Mouse (Mus musculus) cerebellum, adult 2 months (tissue): Measurements from ENCODE around the gene Ube2c. TPM values are rescaled to one million over a fixed set of nuclear protein-coding genes. Genes with fewer than 3 reads are reported as not detected.

Source experiments
- DNase-seq, 2 experiments: peaks; one replicate each; pipeline ENCODE4 v3.0.0; 2021
- H3K27ac ChIP-seq: fragments of 200-500 bp; 2 replicates; pipeline ENCODE4 v1.5.1; 2012; ENCODE audit warnings: low read length, control low read depth, inconsistent platforms; ENCODE audit not compliant: insufficient read depth
- H3K27me3 ChIP-seq: fragments of 200-500 bp; 2 replicates; pipeline ENCODE4 v1.6.1; 2012; ENCODE audit warnings: inconsistent platforms, mild to moderate bottlenecking, low read length, moderate library complexity; ENCODE audit not compliant: control insufficient read depth, insufficient read depth
- H3K4me1 ChIP-seq: fragments of 200-500 bp; 2 replicates; pipeline ENCODE4 v1.6.1; 2011; ENCODE audit warnings: low read length; ENCODE audit not compliant: control insufficient read depth, insufficient read depth
- H3K4me3 ChIP-seq: fragments of 200-500 bp; replicated peaks from 2 replicates; pipeline ENCODE3; 2011; ENCODE audit warnings: mild to moderate bottlenecking, low read depth, low read length, control low read depth; ENCODE audit not compliant: insufficient read depth
- CTCF ChIP-seq: fragments of 200-500 bp; IDR thresholded peaks from 2 replicates; pipeline ENCODE4 v1.5.1; 2011; ENCODE audit warnings: low read depth, mild to moderate bottlenecking, control low read depth, low read length, moderate library complexity, borderline replicate concordance; ENCODE audit not compliant: insufficient read depth
- POLR2A ChIP-seq: fragments of 200-500 bp; IDR thresholded peaks from 2 replicates; pipeline ENCODE4 v1.6.1; 2011; ENCODE audit warnings: low read length, control low read depth, borderline replicate concordance; ENCODE audit not compliant: insufficient read depth
- WGBS: fragments of 180-500 bp; shearing (Covaris S2); methylation state at CpG from one replicate; pipeline ENCODE4 v1.1.7; 2018; 5-methylcytosine and 5-hydroxymethylcytosine counted together
- polyA plus RNA-seq: library from polyadenylated mRNA; depleted of rRNA; stranded (reverse); fragments of >200 nt; gene quantifications from 2 replicates; pipeline ENCODE4 v1.2.3, GENCODE M21; 2012; rRNA removed

The Ube2c gene
- polyA plus RNA-seq = 0.55 and 1.0 TPM in 2 replicates

GRCm38 (mm10) chr2:164769258-164770037, at the start of gene Ube2c:
Gene Ube2c (plus strand): TSS chr2:164769898.
- Histone ChIP-seq H3K27ac (no peak within 1 kb of the TSS), H3K27me3 (no peaks in the 10 kb centered on the region), H3K4me3 (peak within 1 kb of the TSS; percentile 66), H3K4me1 (no peaks in the 10 kb centered on the region)
- TF ChIP-seq CTCF = no peak
- no peak for TF ChIP-seq POLR2A
- WGBS = 2% methylated on average over 53 of the region's 53 CpGs
- DNase-seq = peak; percentile 98 to 99

DNA sequence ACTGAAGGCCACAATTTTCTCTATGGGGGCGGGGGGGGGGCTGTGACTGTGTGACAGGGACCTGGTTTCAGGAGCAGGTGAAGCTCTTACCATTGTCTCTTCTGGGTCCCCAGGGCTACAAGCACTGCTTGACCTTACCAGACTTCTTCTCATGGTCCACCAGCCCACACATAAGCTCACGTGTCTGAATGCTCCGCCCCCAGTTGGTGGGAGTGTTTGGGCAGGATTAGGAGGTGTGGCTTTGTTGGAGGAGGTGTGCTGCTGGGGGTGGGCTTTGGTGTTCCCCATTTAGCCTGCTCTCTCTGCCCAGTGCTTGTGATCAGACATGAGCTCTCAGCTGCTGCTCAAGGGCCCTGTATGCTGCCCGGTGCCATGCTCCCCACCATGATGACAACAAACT, 46.4 kb upstream of the Ube2c start:
- WGBS = 54% methylated on average over 4 of the region's 4 CpGs
- TF ChIP-seq CTCF = no peak
- no peak for TF ChIP-seq POLR2A
- Histone ChIP-seq H3K4me3 (no peak overlapping the region), H3K27me3 (no peaks in the 10 kb centered on the region), H3K27ac (no peak overlapping the region), H3K4me1 (no peaks in the 10 kb centered on the region)
- DNase-seq = no peak

DNA sequence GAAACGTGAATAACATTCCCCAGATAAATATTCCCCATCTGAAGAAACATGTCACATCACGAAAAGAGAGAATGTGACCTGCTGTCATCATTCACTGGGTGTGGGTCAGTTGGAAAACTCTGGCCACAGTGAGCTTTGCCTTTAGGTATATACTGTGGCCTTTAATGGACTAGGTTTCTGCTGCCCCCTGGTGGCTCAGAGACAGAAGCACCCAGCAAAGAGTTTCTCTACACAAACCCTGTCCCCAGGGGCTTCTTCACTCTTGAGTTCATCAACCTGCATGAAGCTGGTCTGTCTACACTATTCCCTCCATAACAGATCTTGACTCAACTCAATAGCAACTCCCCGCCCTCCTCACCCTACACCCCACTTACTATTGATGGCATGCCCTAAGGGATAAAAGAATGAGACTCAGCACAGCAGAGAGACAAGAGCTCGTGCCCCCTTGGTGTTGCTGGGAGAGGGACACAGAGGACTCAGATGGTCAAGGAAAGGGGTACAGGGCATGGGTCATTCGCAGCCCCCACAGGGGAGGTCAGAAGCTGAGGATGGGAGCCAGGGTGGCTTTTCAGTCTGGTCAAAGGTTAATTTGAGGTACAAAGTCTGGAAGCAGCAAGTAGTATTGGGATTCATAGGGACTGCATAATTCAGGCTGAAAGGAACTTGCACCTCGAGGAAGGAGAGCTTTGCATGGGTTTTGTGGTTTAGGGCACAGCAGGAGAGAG, 43.6 kb upstream of the Ube2c start:
- WGBS = 19% methylated on average over 6 of the region's 6 CpGs
- Histone ChIP-seq H3K27me3 (no peaks in the 10 kb centered on the region), H3K4me3 (no peak overlapping the region), H3K27ac (no peak overlapping the region), H3K4me1 (no peaks in the 10 kb centered on the region)
- TF ChIP-seq CTCF (peak; percentile 74), POLR2A (no peak)
- peak; percentile 39 to 50 for DNase-seq

DNA sequence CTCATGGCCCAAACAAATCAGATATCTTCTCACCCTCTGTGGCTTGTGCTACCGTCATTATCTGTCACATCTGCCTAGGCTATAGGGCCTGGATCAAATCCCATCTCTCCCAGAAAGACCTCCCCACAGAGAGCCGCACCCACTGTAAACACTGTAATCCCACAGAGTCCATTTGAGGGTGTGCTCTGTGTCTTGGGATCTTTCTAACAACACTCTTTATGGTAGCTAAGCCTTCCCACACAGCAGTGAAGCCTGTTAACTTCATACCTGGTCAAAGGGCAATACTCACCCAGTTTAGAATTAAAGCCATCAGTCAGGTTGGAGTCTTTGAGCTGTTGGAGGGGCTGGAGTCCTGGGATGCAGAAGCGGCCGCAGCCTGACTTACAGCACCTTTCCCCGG, 38.0 kb upstream of the Ube2c start:
- no peaks in the 10 kb centered on the region for H3K4me1 ChIP-seq
- 81% methylated on average over 5 of the region's 5 CpGs for WGBS
- no peak for TF ChIP-seq CTCF
- TF ChIP-seq POLR2A = no peak
- no peaks in the 10 kb centered on the region; the same call in 1 of the 2 replicates for H3K27me3 ChIP-seq
- H3K27ac ChIP-seq = no peak overlapping the region
- no peak for DNase-seq
- no peak overlapping the region for H3K4me3 ChIP-seq

GRCm38 (mm10) chr2:164733259-164733658, 36.4 kb upstream of the Ube2c start:
- H3K4me3 ChIP-seq = no peak overlapping the region
- H3K27me3 ChIP-seq = no peaks in the 10 kb centered on the region; the same call in 1 of the 2 replicates
- H3K27ac ChIP-seq = no peak overlapping the region
- TF ChIP-seq POLR2A (no peak), CTCF (no peak)
- no peak for DNase-seq
- 93% methylated on average over 2 of the region's 2 CpGs for WGBS
- H3K4me1 ChIP-seq = no peaks in the 10 kb centered on the region

GRCm38 (mm10) chr2:164734839-164735238, 34.9 kb upstream of the Ube2c start:
- DNase-seq = no peak
- TF ChIP-seq CTCF (no peak), POLR2A (no peak)
- 83% methylated on average over 5 of the region's 5 CpGs for WGBS

GRCm38 (mm10) chr2:164735446-164735845, 34.3 kb upstream of the Ube2c start:
- H3K4me3 ChIP-seq = no peak overlapping the region
- H3K27ac ChIP-seq = no peak overlapping the region
- no peaks in the 10 kb centered on the region; the same call in 1 of the 2 replicates for H3K27me3 ChIP-seq
- no peak for TF ChIP-seq POLR2A
- TF ChIP-seq CTCF = no peak
- 85% methylated on average over 5 of the region's 5 CpGs for WGBS
- DNase-seq = no peak
- H3K4me1 ChIP-seq = no peaks in the 10 kb centered on the region

More at GRCm38 (mm10) chr2:164734839-164735238, 34.9 kb upstream of the Ube2c start:
- Histone ChIP-seq H3K4me3 (no peak overlapping the region), H3K4me1 (no peaks in the 10 kb centered on the region), H3K27ac (no peak overlapping the region), H3K27me3 (no peaks in the 10 kb centered on the region; the same call in 1 of the 2 replicates)

DNA sequence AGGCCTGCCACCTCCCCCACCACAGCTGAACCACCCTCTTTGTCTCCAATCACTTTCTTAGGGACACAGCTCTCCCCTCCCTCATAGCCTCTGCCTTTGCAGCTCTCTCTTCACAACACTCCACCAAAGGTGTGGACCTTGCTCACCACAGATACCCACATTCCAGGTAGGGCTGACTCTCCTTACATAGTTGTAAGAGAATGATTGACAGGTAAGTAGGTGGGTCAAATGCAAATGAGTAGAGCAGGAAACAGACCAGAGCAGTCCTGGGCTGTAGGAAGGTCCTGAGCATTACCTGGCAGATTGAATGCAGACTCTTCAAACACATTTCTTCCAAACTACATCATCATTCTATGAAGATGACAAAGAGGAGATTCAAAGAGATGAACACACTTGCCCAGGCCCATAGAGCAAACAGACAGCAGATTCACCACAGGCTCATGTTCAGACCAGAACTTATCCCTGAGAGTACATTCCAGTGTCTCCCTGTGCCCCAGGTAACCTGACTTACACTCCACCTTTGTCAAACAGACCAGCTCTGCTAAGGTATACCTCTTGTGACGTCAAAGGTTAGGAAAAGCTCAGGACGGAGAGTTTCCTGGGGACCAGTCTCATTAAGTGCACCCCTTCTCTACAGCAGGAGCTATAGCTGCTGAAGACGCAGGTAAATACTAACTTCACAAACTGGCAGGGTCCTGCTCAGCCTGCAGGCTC, 32.2 kb upstream of the Ube2c start:
- H3K4me1 ChIP-seq = no peaks in the 10 kb centered on the region
- no peak for DNase-seq
- TF ChIP-seq CTCF = no peak
- TF ChIP-seq POLR2A = no peak
- H3K27me3 ChIP-seq = no peaks in the 10 kb centered on the region; the same call in 1 of the 2 replicates
- H3K27ac ChIP-seq = no peak overlapping the region
- H3K4me3 ChIP-seq = no peak overlapping the region
- 75% methylated on average over 3 of the region's 3 CpGs for WGBS
